Mouse (Mus musculus): ENCODE results near the gene Ranbp2. TPM values are rescaled to one million over a fixed set of nuclear protein-coding genes. Genes with fewer than 3 reads are reported as not detected.

Gene Ranbp2
- polyA plus RNA-seq, 1 experiment from 2014 or later = 22.8 TPM

DNA sequence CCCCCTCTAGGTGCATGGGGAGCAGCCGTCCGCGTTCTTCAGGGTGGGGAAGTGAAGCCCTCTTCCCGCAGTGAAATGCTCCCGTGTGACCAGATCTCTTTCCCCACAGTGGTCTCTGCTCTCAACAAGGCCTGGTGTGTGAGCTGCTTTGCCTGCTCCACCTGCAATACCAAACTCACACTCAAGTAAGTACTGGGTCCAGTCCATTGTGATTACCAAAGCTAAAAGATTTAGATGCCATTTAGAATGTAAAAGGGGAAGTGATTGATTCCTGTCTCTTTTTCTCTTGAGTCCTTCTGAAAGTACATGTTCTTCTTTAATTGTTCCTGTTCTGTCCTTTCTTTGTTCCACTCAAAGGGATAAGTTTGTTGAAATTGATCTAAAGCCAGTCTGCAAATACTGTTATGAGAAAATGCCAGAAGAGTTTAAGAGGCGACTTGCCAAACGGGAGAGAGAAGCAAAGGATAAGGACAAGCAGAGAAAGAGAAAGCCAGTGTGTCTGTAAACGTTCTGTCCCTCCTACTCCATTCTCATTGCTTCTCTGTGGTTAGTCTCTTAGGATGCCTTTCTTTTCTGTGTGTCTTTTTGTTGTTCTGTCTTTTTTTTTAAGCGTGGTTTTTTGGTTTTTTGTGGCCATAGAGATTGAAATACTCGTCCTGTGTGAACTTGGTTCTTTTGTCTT is 28.3 kb upstream of the Ranbp2 start:
- no peak for ATAC-seq
- H3K36me3 ChIP-seq (ENCODE audit: control insufficient read depth, insufficient read depth) = peaks cover 14% of the 10 kb centered on the region

GRCm38 (mm10) chr10:58427930-58428329 is 18.8 kb upstream of the Ranbp2 start:
- 90% methylated on average over 2 of the region's 2 CpGs for WGBS
- Histone ChIP-seq H3K4me2 (ENCODE audit: low read length) (no peak overlapping the region), H3K9me3 (ENCODE audit: control insufficient read depth, low read length) (no peaks in the 10 kb centered on the region), H3K36me3 (ENCODE audit: control insufficient read depth, insufficient read depth) (0 out of 2 replicates have a peak, but pooled peaks cover 4% of the 10 kb centered on the region), H3K27ac (ENCODE audit: low read length) (no peak overlapping the region), H3K4me1 (replicated peaks; ENCODE audit: control insufficient read depth, insufficient read depth, low read length) (no peaks in the 10 kb centered on the region), H3K4me3 (replicated peaks; ENCODE audit: low read length) (no peak overlapping the region), H3K9ac (replicated peaks; ENCODE audit: low read depth, low read length) (no peak overlapping the region), H3K27me3 (replicated peaks; ENCODE audit: control insufficient read depth, insufficient read depth, low read length) (no peaks in the 10 kb centered on the region)
- no peak for ATAC-seq

More for the DNA sequence above, 28.3 kb upstream of the Ranbp2 start:
- 81% methylated on average over 10 of the region's 10 CpGs for WGBS
- H3K4me2 ChIP-seq (ENCODE audit: low read length) = no peak overlapping the region
- no peaks in the 10 kb centered on the region for H3K9me3 ChIP-seq (ENCODE audit: control insufficient read depth, low read length)
- no peaks in the 10 kb centered on the region for H3K4me1 ChIP-seq (replicated peaks; ENCODE audit: control insufficient read depth, insufficient read depth, low read length)
- no peak overlapping the region for H3K27ac ChIP-seq (ENCODE audit: low read length)
- H3K27me3 ChIP-seq (replicated peaks; ENCODE audit: control insufficient read depth, insufficient read depth, low read length) = no peaks in the 10 kb centered on the region
- no peak overlapping the region for H3K9ac ChIP-seq (replicated peaks; ENCODE audit: low read depth, low read length)
- H3K4me3 ChIP-seq (replicated peaks; ENCODE audit: low read length) = no peak overlapping the region

GRCm38 (mm10) chr10:58445850-58446249 is 870 bp upstream of the Ranbp2 start:
- WGBS = 15% methylated on average over 9 of the region's 9 CpGs

DNA sequence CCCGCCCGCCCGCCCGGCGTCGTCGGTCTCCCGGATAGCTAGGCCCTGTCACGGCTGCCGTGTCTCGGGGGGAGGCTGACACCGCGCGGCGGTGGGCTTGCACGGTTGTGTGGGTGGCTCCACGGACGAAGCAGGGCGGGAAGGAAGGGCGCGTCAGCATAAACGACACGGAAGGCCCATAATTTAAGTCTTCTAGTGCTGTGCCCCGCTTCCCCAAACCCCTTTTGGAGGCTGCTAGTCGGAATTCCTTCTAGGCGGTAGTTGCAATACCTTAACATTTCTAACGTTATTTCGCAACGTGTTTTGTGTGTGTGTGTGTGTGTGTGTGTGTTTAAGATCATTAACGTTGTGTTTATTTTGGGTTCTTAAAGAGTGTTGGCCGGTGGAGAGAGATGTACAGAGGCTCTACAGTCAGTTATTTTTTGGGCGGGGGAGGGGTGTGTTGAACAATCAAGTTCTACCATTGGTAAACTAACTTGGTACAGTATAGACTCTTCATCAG is 611 bp downstream of the Ranbp2 start:
- Histone ChIP-seq H3K36me3 (ENCODE audit: control insufficient read depth, insufficient read depth) (no peaks in the 10 kb centered on the region), H3K9ac (replicated peaks; ENCODE audit: low read depth, low read length) (peak overlapping the region; percentile 94), H3K9me3 (ENCODE audit: control insufficient read depth, low read length) (no peaks in the 10 kb centered on the region), H3K4me1 (replicated peaks; ENCODE audit: control insufficient read depth, insufficient read depth, low read length) (peaks cover 13% of the 10 kb centered on the region), H3K4me3 (replicated peaks; ENCODE audit: low read length) (peak overlapping the region; percentile 99), H3K27ac (ENCODE audit: low read length) (peak overlapping the region; percentile 94), H3K4me2 (ENCODE audit: low read length) (peak overlapping the region; percentile 77), H3K27me3 (replicated peaks; ENCODE audit: control insufficient read depth, insufficient read depth, low read length) (no peaks in the 10 kb centered on the region)
- WGBS = under 1% methylated on average over 29 of the region's 32 CpGs
- ATAC-seq = no peak

More at GRCm38 (mm10) chr10:58445850-58446249, 870 bp upstream of the Ranbp2 start:
- peak overlapping the region; percentile 99 for H3K4me3 ChIP-seq (replicated peaks; ENCODE audit: low read length)
- H3K4me2 ChIP-seq (ENCODE audit: low read length) = peak overlapping the region; percentile 81
- H3K27me3 ChIP-seq (replicated peaks; ENCODE audit: control insufficient read depth, insufficient read depth, low read length) = no peaks in the 10 kb centered on the region
- no peak for ATAC-seq
- no peaks in the 10 kb centered on the region for H3K9me3 ChIP-seq (ENCODE audit: control insufficient read depth, low read length)
- peak overlapping the region; percentile 85 for H3K27ac ChIP-seq (ENCODE audit: low read length)
- no peaks in the 10 kb centered on the region for H3K36me3 ChIP-seq (ENCODE audit: control insufficient read depth, insufficient read depth)
- H3K4me1 ChIP-seq (replicated peaks; ENCODE audit: control insufficient read depth, insufficient read depth, low read length) = peaks cover 13% of the 10 kb centered on the region
- H3K9ac ChIP-seq (replicated peaks; ENCODE audit: low read depth, low read length) = peak overlapping the region; percentile 94

DNA sequence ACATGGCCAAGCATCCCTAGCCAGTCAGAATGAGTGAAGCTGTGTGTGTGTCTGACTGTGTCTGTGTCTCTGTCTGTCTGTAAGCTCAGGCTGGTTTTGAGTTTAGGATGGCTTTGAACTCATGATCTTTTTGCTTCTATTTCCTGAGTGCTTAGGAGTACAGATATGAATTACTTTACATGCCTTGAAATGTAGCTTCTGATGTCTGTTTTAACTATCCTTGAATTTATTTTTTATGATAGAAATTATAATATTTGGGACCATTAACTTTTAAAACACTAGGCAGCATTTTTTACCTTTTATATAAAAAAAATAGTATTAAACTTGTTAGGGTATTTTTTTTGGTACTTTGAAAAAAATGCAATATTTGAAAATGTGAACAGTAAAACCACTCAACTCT is 4.9 kb downstream of the Ranbp2 start:
- Histone ChIP-seq H3K36me3 (ENCODE audit: control insufficient read depth, insufficient read depth) (peaks cover 11% of the 10 kb centered on the region; the same call in 1 of the 2 replicates), H3K27ac (ENCODE audit: low read length) (no peak overlapping the region)
- no peak for ATAC-seq

DNA sequence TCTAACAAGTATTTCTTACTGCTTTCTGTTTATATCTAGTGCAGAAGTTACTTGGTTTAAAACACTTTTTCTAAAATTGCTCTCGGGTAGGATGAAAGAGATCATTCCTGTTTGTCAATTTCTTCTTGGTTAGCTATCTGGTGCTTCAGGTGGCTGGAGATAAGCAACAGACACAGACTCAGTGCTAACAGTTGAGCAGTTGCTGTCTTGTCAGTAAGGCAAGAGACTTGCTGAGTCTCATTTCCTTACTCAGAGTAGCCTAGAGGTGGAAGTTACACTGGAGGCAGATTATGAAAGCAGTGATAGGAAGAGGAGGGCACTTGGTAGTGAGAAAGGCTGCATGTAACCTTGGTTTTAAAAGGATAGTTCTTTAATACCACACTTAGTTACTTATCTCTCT is 5.5 kb downstream of the Ranbp2 start:
- H3K4me1 ChIP-seq (replicated peaks; ENCODE audit: control insufficient read depth, insufficient read depth, low read length) = peaks cover 6% of the 10 kb centered on the region; the same call in 1 of the 2 replicates
- no peak overlapping the region for H3K4me3 ChIP-seq (replicated peaks; ENCODE audit: low read length)
- H3K27ac ChIP-seq (ENCODE audit: low read length) = no peak overlapping the region
- no peak overlapping the region for H3K4me2 ChIP-seq (ENCODE audit: low read length)
- no peak for ATAC-seq
- no peaks in the 10 kb centered on the region for H3K27me3 ChIP-seq (replicated peaks; ENCODE audit: control insufficient read depth, insufficient read depth, low read length)
- H3K9me3 ChIP-seq (ENCODE audit: control insufficient read depth, low read length) = no peaks in the 10 kb centered on the region
- H3K9ac ChIP-seq (replicated peaks; ENCODE audit: low read depth, low read length) = no peak overlapping the region
- WGBS = 87% methylated on average over 1 of the region's 1 CpGs
- H3K36me3 ChIP-seq (ENCODE audit: control insufficient read depth, insufficient read depth) = peaks cover 11% of the 10 kb centered on the region; the same call in 1 of the 2 replicates

More for the DNA sequence above, 4.9 kb downstream of the Ranbp2 start:
- H3K27me3 ChIP-seq (replicated peaks; ENCODE audit: control insufficient read depth, insufficient read depth, low read length) = no peaks in the 10 kb centered on the region
- H3K4me1 ChIP-seq (replicated peaks; ENCODE audit: control insufficient read depth, insufficient read depth, low read length) = peaks cover 6% of the 10 kb centered on the region; the same call in 1 of the 2 replicates
- no peak overlapping the region for H3K9ac ChIP-seq (replicated peaks; ENCODE audit: low read depth, low read length)
- no peak overlapping the region for H3K4me3 ChIP-seq (replicated peaks; ENCODE audit: low read length)
- H3K4me2 ChIP-seq (ENCODE audit: low read length) = no peak overlapping the region
- no peaks in the 10 kb centered on the region for H3K9me3 ChIP-seq (ENCODE audit: control insufficient read depth, low read length)

DNA sequence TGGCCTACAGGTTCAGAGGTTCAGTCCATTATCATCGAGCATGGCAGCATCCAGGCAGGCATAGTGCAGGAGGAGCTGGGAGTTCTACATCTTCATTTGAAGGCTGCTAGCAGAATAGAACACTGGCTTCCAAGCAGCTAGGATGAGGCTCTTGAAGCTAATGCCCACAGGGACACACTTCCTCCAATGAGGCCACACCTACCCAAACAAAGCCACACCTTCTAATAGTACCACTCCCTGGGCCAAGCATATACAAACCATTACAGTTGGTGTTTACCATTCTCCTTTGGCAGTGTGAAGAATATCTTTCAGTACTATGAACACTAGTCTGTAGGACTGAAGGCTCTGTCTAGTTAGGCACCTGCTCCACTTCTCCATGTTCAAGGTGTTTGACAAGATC is 13.2 kb downstream of the Ranbp2 start:
- 100% methylated on average over 1 of the region's 1 CpGs for WGBS
- H3K27me3 ChIP-seq (replicated peaks; ENCODE audit: control insufficient read depth, insufficient read depth, low read length) = no peaks in the 10 kb centered on the region
- H3K4me2 ChIP-seq (ENCODE audit: low read length) = no peak overlapping the region
- no peak for ATAC-seq
- H3K4me1 ChIP-seq (replicated peaks; ENCODE audit: control insufficient read depth, insufficient read depth, low read length) = no peaks in the 10 kb centered on the region
- no peak overlapping the region for H3K27ac ChIP-seq (ENCODE audit: low read length)
- H3K36me3 ChIP-seq (ENCODE audit: control insufficient read depth, insufficient read depth) = peaks cover 17% of the 10 kb centered on the region
- no peak overlapping the region for H3K9ac ChIP-seq (replicated peaks; ENCODE audit: low read depth, low read length)
- H3K4me3 ChIP-seq (replicated peaks; ENCODE audit: low read length) = no peak overlapping the region
- no peaks in the 10 kb centered on the region for H3K9me3 ChIP-seq (ENCODE audit: control insufficient read depth, low read length)

DNA sequence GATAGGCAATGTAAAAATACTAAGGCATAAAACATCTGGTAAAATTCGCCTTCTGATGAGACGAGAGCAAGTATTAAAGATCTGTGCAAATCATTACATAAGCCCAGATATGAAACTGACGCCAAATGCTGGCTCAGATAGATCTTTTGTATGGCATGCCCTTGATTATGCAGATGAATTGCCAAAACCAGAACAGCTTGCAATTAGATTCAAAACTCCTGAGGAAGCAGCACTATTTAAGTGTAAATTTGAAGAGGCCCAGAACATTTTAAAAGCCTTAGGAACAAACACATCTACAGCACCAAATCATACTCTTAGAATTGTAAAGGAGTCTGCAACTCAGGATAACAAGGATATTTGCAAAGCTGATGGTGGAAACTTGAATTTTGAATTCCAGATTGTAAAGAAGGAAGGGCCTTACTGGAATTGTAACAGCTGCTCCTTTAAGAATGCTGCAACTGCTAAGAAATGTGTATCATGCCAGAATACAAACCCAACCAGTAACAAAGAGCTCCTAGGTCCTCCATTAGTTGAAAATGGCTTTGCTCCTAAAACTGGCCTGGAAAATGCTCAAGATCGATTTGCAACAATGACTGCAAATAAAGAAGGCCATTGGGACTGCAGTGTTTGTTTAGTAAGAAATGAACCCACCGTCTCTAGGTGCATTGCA is 30.5 kb downstream of the Ranbp2 start:
- Histone ChIP-seq H3K27me3 (replicated peaks; ENCODE audit: control insufficient read depth, insufficient read depth, low read length) (no peaks in the 10 kb centered on the region), H3K9ac (replicated peaks; ENCODE audit: low read depth, low read length) (no peak overlapping the region), H3K4me2 (ENCODE audit: low read length) (no peak overlapping the region), H3K27ac (ENCODE audit: low read length) (peak overlapping the region; percentile 78), H3K4me3 (replicated peaks; ENCODE audit: low read length) (no peak overlapping the region), H3K36me3 (ENCODE audit: control insufficient read depth, insufficient read depth) (peaks cover 15% of the 10 kb centered on the region), H3K9me3 (ENCODE audit: control insufficient read depth, low read length) (no peaks in the 10 kb centered on the region), H3K4me1 (replicated peaks; ENCODE audit: control insufficient read depth, insufficient read depth, low read length) (peaks cover 18% of the 10 kb centered on the region)
- 50% methylated on average over 5 of the region's 5 CpGs for WGBS
- ATAC-seq = peak; percentile 88

DNA sequence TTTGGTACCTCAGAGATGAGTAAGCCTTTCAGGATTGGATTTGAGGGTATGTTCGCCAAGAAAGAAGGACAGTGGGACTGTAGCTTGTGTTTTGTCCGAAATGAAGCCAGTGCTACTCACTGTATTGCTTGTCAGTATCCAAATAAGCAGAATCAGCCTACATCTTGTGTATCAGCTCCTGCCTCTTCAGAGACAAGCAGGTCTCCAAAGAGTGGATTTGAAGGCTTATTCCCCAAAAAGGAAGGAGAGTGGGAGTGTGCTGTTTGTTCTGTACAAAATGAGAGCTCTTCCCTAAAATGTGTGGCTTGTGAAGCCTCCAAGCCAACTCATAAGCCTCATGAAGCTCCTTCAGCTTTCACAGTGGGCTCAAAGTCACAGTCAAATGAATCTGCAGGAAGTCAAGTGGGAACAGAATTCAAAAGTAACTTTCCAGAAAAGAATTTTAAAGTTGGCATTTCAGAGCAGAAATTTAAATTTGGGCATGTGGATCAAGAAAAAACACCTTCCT is 31.4 kb downstream of the Ranbp2 start:
- Histone ChIP-seq H3K4me2 (ENCODE audit: low read length) (no peak overlapping the region), H3K27me3 (replicated peaks; ENCODE audit: control insufficient read depth, insufficient read depth, low read length) (no peaks in the 10 kb centered on the region), H3K4me3 (replicated peaks; ENCODE audit: low read length) (no peak overlapping the region), H3K4me1 (replicated peaks; ENCODE audit: control insufficient read depth, insufficient read depth, low read length) (peaks cover 18% of the 10 kb centered on the region), H3K9me3 (ENCODE audit: control insufficient read depth, low read length) (no peaks in the 10 kb centered on the region), H3K9ac (replicated peaks; ENCODE audit: low read depth, low read length) (no peak overlapping the region), H3K36me3 (ENCODE audit: control insufficient read depth, insufficient read depth) (peaks cover 18% of the 10 kb centered on the region), H3K27ac (ENCODE audit: low read length) (peak overlapping the region; percentile 78)
- 92% methylated on average over 2 of the region's 2 CpGs for WGBS
- ATAC-seq = no peak
